ENCODE assay signal across 13 mouse cellular contexts in the genomic region with DNA sequence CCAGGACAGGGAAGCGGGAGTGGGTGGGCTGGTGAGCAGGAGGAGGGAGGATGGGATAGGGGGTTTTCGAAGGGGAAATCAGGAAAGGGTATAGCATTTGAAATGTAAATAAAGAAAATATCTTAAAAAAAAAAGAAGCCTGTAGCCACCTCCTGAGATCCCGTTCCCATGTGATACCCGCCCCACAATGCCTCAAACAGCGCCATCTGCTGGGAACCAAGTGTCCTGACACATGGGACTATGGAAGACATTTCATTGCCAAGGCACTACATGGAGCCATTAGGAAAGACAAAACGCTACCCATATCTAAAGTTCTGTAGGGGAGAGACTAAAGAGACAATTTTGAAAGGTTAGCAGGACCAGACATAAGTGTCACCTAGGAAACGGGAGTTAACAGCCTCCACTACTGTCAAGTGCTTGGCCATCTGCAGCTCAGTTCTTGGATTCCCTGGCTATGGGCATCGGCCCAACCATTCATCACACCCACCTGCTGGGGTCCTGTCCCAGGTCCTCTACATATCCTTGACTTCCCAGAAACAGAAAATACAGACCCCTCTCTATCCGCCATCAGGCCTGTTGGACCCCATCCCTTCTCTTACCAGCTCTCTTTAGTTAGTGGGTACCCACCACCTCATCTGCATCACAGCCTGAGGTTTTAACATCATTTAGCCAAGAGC.
DNase-seq lines count a peak whose midpoint lies in the region; TF ChIP-seq lines count a peak whose summit lies in the region.
"Had no signal": no experiment of that assay in that cellular context is flagged by ENCODE, and none has a peak within 500 bp of the region (broad histone marks: within the 10 kb centered on the region; RNA-seq: fewer than 3 reads in every experiment).

No protein-coding gene starts in this region.

- DNase-seq in gastrocnemius, adult 2 months = no peak
- no peak for DNase-seq in gastrocnemius, postnatal 36 days
- DNase-seq in left cerebral cortex, postnatal 4 days = peak; percentile 62
- DNase-seq in left cerebral cortex, postnatal 14 days (ENCODE audit: low spot score in 2 of 2) = no peak
- peak; percentile 29 for DNase-seq in thymus, postnatal 4 days
- no peak for DNase-seq in thymus, adult 2 months
- no peak for DNase-seq in ovary, postnatal 36 days (ENCODE audit: low spot score)
- DNase-seq: cerebellum, adult 9-10 months; heart, adult 11 months; heart, postnatal 14 days; kidney, adult 2 months had no signal

- intact Hi-C loops in gastrocnemius, adult 2 months (cut with DNase I) = no loop called here
- intact Hi-C loops in gastrocnemius, postnatal 36 days (cut with DNase I) = no loop called here
- intact Hi-C loops in left cerebral cortex, postnatal 4 days (cut with DNase I) = no loop called here
- intact Hi-C loops in left cerebral cortex, postnatal 14 days (cut with DNase I) = no loop called here

- peak; percentile 30; the same call in 1 of the 2 replicates for TF ChIP-seq CTCF in gastrocnemius, adult 2 months (IDR thresholded peaks at IDR 0.05)
- TF ChIP-seq CTCF in thymus, adult 2 months (IDR thresholded peaks at IDR 0.05; ENCODE audit: borderline replicate concordance, control insufficient read depth, extremely low read depth, insufficient read depth, low read length, poor library complexity) = no peak

- H3K27me3 ChIP-seq in thymus, adult 2 months (ENCODE audit: control insufficient read depth, insufficient read depth, low read length) = no peaks in the 10 kb centered on the region
- H3K27me3 ChIP-seq: lung, embryonic 15.5 days; midbrain, embryonic 13.5 days had no signal

- H3K27ac ChIP-seq in gastrocnemius, adult 2 months = no peak overlapping the region
- no peak overlapping the region for H3K27ac ChIP-seq in thymus, adult 2 months (ENCODE audit: control insufficient read depth, insufficient read depth, low read length)
- H3K27ac ChIP-seq: lung, embryonic 15.5 days; midbrain, embryonic 13.5 days had no signal

- WGBS in thymus, adult 2 months = 91% methylated on average over 9 of the region's 9 CpGs

- no peaks in the 10 kb centered on the region for H3K4me1 ChIP-seq in thymus, adult 2 months (replicated peaks; ENCODE audit: control insufficient read depth, insufficient read depth, low read length)

- TF ChIP-seq POLR2A in thymus, adult 2 months (IDR thresholded peaks at IDR 0.05; ENCODE audit: control insufficient read depth, extremely low read depth, insufficient read depth, low read length, poor library complexity) = no peak

- no peaks in the 10 kb centered on the region for H3K36me3 ChIP-seq in thymus, adult 2 months (ENCODE audit: control insufficient read depth, insufficient read depth, low read length)
- H3K36me3 ChIP-seq: lung, embryonic 15.5 days; midbrain, embryonic 13.5 days had no signal

- no peak overlapping the region for H3K4me3 ChIP-seq in gastrocnemius, adult 2 months
- H3K4me3 ChIP-seq in thymus, adult 2 months (ENCODE audit: control insufficient read depth, insufficient read depth, low read length) = no peak overlapping the region
- H3K4me3 ChIP-seq: lung, embryonic 15.5 days; midbrain, embryonic 13.5 days had no signal

Comparison
In these comparisons a context has a peak if more than half of its experiments do, and no peak if none do; other contexts are left out.
1. DNase-seq: peak in left cerebral cortex, postnatal 4 days (single experiment) and thymus, postnatal 4 days (single experiment); none in gastrocnemius, adult 2 months (single experiment), gastrocnemius, postnatal 36 days (0 of 2), left cerebral cortex, postnatal 14 days (0 of 2), thymus, adult 2 months (single experiment) and ovary, postnatal 36 days (single experiment).